Mouse (Mus musculus): ENCODE results near the gene Piga.

Piga gene

DNA sequence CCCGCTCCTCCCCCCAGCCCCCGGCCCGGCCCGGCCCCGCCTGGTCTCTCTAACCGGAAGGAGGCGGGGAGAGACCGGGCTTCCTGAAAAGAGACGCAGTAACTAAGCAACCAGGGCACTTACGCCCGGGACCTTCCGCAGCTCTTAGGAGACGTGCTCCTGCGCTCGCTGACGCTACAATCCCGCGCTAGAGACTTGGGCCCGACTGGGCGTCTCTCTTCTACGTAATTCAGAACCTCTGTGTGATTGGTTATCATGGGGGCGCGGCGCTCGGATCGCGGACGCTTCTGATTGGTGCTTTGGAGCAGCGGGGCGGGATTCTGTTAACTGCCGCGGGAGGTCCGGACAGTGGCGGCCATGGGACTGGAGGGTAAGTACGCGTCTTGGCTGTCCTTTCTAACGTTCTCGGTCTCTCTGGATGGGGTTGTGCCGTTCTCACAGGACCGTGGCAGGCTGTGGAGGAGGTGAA lies at the start of gene Piga:
Gene Piga (plus strand): TSS at position 317 of the 469 bp plus-strand sequence.
- peak; percentile 91 to 96 for DNase-seq

DNA sequence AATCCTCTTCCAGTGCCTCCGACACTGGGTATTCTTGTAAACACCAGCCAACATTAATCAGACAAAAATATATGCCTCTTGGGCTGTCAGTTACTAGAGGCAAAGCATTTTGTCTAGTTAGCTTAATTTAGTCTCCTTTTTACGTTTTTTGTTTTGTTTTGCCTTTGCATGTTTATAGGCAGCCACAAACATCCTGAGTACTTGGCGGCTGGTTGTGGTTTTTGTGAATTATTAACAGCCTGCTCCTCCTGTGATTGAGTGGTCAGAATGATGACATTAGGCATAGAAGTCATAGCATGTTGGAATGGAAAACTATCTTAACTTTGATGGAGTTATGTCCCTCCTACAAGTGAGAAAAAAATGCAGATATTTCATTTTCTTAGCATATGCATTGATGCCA lies 49.0 kb upstream of the Piga start:
- DNase-seq: peak; percentile 16 to 27

DNA sequence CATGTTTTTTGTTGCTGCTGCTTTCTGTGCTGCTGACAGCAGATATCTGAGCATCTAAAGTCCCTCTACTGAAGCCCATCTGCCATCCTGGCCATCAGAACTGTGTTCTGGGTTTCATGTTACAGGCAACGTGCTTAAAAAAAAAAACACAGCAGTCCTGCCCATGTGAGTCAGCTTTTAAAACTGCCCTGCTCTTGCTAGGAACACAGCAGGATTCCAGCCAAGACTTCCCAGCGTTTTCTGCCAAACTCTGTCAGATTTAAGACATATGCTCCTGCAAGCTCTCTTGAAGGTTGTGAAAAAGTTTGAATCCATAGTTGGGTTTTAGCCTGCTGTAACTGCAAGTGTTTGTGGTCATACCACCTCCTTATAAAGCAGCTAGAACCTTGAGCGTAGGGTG lies 46.5 kb upstream of the Piga start, which contains the start of gene Vegfd:
Gene Vegfd (plus strand): TSS at position 298 of the 400 bp plus-strand sequence.
- peak; percentile 30 to 42 for DNase-seq

DNA sequence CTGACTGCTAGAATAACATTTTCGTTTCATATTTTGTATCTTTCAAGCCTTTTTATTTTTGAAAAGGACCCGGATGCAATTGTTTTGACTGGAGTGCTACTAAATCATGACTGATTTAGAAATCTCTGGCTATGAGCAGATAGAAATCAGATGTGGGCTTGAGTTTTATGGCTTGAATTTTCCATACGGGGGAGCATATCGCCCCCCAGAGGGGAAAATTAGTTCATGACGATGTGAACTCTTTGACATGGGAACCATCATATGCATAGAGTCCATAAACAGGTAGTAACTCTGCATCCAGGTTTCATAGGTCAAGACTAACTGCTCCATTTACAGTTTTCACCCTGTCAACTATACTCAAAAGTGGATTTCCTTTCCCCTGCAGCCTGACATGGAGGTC lies 45.0 kb upstream of the Piga start:
- DNase-seq: peak in 1 of 2 experiments; percentile 19

DNA sequence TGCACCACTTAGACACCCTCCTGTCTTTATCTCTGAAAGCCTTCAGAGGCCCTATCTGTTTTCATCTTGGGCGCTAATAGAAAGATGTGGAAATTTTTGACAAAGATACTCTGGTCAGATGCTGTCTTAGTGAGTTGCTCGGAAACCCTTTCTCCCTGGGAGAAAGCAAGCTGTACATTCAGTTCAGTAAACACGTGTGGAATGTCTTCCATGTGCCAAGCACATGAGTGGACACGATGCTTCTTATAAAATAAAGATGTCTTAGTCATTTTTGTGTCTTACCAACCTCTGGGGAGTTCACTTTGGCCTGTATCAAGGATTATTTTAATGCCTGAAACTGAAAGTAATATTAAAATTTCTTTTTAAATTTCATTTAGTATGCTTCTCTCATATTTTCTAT lies 39.9 kb upstream of the Piga start:
- DNase-seq: no peak

DNA sequence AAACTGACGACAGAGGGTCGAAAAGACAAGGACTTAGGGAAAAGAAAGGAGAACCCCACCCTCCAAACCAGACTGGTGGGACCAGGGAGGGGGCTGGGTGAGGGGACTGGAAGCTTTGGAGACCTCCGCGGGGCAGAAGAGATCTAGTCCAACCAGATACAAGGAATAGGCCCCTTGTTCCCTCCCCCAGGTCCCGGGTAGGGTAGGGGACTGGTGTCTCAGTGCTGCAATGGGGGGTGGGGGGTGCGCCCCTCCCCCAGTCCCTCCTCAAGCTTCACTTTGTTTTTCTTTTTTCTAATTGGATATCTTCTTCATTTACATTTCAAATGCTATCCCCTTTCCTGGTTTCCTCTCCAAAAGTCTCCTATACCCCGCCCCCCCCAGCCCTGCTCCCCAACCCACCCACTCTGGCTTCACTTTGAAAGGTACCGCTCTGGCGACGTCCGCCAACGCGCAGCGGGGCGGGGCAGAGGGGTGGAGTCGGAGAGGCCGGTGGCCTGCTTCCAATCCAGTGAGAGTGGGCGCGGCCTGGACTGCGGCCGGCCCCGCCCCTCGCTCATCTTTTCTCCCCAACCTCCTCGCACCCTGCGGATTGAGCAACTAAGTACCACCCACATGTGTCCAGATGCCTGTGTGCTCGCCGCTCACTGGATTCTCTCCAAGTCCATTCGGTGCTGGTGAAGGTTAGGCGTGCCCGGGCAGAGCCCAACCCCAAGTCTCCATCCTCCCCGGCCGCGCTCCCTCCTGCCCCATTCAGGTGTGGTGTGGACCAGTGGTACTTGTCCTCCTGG lies 37.8 kb upstream of the Piga start:
- peak; percentile 83 to 87 for DNase-seq

DNA sequence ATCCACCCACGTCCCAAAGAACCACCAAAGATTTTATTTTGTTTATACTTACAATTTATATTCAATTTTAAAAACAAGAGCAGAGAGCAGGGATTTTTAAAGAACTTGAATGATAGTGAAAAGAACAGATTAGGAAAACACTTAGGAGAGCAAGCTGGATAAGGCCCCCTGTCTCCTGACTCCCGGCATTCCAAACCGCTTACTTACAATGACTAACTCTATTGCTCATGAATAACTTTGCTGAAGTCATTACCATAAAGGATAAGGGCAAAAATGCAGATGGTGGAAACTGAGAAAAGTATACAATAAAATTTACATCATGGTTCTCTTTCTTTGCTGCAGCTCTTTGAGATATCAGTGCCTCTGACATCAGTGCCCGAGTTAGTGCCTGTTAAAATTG lies 25.5 kb upstream of the Piga start:
- no peak for DNase-seq

DNA sequence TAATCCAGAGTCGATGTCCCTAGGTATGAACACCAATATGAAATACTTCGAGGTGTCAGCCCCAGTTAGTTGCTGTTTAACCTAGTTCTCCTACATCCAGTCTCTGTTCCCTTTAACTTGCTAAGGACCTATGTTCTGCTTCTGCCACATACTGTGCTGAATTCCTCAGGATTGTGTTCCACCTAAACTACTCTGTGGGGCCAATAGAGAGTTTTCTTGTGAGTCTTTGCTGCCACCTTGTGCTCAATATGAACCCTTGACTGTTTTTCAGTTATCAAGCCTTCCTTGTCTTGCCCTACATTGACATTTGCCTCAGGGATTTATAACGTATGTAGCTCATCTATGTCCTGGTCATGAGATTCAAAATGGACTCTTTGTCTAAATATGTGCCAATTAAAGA lies 21.1 kb upstream of the Piga start:
- DNase-seq: peak in 1 of 2 experiments; percentile 25

DNA sequence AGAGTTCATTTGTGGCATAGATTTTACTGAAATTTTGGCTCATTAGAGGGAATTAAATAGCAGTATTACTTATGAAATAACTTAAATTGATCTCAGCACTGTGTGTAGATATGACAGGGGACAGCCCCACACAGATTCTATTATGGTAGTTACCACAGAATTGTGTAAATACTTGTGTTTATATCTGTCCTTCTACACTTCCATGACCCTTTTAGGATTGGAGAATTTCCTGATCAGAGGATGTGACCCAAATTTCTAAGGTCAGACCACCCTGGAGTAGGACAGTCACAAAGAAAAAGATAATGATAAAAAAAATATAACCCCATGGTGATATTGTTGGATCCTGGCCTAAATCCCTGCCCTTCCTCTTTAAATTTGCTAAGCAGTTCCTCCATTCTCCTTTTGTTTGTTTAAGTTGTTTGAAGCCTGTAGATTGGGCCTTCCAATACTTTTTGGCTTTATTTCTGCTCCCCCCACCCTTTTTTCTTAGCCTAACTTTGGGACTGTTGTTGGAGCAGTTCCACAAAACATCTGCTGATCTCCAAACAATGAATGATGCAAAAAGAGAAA lies 14.4 kb upstream of the Piga start:
- no peak for DNase-seq

DNA sequence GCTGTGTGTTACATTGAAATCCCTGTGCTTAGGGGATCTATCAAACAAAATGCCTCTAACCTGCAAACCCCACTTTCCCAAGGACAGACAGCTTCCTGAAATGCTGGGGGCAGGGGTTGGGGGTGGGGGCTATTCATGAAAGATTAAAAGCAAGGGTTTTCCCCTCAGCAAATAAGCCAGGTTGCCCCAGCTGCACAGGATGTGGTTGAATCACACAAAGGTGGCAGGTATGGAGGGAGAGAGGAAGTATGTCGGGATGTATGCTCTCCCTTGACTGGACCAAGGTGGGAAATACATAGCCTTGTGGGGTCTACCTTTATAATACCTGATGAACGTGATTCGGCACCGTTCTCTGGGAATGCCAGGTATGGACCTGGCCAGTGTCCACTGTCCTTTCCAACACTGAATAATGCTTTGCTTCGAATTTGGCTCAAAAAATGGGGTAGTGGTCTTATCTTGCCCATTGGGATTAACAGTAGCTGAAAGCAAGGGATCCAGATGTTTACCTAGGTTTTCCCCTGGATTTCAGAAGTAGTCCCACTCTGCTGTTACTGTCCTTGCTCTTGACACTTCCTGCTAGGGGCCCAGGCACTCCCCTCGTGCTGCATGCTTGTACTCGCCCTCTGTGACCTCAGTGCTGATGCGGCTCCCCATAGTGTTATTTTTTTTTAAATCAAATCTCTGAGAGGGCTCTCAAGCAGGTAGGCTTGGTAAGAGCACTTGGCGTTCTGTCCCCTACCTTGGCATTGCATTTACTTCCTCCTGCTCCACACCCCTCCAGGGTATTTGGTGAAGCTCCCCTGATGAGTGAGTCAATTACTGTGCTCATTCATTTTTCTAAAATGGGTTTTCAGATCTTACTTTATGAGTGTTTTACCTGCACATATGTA lies 13.2 kb upstream of the Piga start:
- no peak for DNase-seq

DNA sequence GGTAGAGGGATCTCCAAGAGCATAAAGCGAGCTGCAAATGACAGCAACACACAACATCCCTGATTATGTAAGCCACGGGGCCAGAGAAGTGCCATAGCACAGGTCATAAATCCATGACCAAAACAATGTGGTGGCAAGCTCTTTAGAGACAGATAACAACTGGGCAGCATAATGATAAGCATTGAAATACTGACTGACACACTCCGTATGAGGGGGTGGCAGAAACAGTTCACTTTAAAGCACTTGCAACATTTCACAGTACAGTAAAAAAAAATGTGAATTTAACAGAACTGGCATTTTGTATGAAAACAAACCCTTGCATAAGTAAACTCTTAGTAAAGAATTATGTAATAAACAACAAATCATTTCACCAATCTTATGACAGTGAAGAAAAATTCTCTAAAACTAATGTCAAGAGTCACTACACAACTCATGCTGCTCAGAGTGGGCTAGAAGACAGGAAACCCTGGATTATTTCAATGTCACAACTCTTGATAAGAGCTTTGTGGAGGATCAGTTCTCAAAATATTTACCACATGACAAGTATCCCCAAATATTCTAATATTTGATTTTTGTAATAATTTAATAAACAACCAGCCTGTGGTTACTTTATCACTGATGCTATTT lies 11.2 kb upstream of the Piga start:
- no peak for DNase-seq

DNA sequence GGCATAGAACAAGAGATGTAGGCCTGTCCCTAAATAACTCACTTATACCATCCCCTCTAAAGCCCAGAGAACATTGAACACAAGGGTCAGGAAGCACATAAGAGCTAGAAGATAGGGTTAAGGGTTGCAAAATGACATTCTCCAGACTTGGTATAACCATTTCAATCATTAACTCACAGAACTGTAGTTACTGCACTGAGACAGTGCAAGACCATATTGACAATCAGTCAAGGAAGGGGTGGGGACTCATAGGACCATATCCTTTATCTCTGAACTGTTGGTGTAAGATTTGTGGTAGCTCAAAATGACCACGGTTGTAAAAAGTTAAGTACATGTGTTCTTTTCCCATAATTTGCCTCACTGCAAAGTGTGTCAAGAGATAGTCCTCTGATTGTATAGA lies 9.0 kb upstream of the Piga start:
- no peak for DNase-seq

DNA sequence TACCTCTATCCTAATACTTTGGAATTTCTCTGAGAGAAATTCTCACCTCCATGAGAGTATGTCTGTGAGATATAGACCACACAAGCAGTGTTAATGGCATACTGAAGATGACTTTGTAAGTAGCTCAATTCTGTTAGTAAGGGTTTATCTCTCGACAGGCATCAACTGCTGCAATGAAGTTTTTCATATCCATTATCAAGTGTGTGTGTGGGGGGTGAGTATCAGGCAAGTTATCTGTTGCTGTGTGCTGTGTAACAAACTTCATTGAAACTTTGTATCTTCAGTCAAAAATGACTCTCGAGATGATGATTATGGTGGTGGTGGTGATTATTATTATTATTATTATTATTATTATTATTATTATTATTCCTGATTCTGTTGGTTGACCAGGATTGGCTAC lies 2.8 kb upstream of the Piga start:
- DNase-seq: no peak

DNA sequence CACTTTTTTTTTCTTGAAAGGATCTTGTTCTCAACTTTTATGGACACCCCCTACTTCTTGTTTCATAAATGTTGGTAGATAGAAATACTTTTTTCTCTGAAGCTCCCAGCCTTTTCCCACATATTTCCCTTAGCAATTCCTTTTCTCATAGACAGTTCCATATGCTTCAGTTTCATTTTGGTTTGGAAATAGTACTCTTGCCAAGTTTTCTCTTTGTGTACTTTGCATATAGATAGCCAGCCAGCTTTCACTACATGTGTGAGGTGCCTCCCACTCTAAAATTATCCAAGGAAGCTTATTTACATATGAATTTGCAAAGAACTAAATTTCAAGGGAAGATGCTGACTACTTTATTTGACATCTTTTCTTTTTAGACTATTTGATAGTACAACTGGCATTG lies 1.6 kb upstream of the Piga start:
- DNase-seq: no peak

DNA sequence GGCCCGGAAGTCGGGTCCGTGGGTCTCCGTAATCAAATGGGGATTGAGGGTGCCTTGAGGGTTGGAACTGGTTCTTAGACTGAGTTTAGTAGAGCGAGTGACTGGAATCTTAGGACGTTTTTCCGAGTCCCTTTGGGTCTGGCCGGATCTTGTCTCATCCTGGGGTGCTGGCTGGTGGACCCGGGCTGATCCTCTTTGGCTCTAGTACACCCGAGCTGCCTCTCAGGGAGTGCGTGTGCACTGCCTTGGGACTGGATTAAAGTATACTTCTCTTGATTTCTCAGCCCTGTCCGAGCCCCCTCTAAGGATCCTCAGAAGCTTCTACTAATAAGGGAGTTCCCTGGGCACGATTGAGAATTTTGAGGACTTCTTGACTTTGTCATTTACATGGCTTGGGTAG lies 368 bp downstream of the Piga start:
- no peak for DNase-seq

DNA sequence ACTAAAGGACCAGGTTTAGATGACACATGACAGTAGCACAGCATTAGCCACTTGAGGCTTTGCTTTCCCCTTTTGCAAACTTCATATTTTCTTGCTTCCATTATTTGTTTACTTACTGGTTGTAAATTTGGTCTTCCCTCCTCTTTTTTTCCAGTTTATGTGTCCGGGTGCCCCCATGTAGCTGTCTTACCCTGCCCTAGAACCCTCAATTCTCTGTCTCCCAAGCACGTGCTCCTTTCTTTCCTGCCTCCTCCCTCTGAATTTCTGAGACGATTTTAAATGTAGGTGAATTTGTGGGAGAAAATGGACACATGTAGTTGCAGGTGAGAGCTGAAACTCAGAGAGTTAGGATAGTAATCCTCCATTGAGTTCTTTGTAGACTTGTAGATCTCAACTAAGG lies 931 bp downstream of the Piga start:
- DNase-seq: no peak

DNA sequence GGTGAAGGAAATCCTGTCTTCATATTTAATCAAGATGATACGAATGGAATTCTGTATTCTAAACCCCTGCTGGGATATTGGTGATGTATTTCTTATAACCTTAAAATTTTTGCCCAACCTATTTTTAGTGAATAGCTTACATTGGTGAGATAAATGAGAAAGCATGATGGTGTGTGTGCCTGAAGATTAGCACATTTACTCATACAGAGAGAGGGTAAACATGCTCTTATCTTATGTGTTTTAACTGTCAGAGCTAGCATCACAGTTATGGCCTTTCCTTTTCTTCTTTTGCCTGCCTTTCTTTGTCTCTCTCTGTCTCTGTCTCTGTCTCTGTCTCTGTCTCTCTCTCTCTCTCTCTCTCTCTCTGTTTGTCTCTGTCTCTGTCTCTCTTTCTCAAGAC lies 5.2 kb downstream of the Piga start:
- no peak for DNase-seq

DNA sequence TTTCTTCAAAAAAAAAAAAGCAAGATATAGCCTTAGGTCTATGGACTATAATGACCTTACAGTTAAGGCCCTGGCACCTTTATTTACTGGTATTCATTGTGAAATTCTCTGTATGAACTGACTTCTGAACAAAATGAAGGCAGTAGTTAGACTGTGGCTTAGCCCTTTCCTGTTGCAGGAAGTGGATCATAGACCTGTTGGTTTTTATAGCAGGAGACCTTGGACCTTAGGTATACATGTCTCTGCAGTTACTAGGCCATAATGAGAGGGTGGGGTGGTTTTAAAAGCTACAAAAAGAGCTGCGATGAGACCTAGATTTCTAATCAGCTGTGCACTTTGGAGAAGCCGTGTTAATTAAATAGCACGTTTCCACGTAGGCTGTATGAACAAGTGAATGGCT lies 7.7 kb downstream of the Piga start:
- DNase-seq: no peak

DNA sequence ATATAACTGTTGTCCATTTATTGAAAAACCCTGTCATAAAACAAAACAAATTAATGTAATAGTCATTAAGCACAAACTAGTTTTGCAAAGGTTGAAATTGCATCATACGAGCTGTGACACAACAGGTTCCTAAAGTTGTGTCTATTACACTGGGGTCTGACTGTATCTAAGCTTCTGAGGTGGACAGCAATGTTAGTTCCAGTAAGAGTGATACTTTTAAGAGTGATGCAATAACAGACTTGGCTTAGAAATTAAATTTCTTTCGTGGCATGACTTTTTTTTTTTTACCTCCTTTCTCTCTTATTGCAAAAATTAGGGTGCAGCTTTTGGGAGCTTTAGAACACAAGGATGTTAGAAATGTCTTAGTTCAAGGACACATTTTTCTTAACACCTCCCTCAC lies 8.6 kb downstream of the Piga start:
- no peak for DNase-seq

DNA sequence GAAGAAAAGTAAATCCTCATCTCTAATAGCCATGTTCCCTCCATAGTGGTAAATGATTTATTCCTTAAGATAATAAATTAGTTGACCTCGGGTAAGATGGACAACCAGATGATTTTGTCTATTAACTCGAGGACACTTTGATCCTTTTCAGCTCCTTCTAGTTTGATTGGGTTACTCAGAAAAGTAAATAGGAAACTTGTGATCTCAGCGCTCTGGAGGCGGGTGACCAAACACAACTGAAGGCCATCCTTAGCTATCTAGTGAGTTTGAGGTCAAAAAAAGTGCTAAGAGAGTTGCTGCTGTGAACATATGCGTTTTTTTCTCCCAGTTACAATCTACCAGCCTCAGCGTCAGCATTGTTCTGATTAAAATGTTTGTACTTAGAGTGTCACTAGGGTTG lies 11.0 kb downstream of the Piga start:
- peak; percentile 12 to 29 for DNase-seq

DNA sequence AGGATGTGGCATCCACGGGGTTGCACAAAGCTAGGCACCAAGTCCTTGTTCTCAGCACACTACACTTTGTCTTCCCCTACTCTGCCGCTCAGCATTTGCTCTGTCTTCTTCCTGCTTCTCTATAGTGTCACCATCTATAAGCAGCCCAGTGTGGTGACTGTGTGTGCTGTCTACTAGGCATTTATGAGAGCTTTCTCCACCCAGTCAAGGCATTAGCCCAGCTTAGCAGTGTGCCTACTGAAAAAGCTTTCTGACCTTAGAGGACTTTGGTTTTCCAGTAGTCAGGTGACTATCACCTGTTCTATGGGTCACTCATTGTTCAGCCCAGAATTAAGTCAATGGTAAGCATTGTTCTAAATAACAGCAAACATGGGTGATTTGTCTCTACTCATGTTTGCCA lies 11.5 kb downstream of the Piga start:
- DNase-seq: peak in 1 of 2 experiments; percentile 12

DNA sequence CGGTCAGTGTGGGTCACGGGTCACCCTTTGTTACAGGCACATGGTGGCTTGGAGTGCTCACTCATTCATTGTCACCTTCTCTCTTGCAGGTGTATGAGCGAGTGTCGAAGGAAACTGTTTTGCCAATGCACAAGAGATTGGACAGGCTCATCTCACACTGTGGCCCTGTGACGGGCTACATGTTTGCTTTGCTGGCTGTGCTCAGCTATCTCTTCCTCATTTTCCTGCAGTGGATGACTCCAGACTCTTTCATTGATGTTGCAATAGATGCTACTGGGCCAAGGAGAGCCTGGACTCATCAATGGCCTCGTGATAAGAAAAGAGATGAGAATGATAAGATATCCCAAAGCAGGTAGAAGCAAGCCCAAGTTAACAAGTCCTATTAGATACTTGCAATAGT lies 12.0 kb downstream of the Piga start:
- DNase-seq: no peak

DNA sequence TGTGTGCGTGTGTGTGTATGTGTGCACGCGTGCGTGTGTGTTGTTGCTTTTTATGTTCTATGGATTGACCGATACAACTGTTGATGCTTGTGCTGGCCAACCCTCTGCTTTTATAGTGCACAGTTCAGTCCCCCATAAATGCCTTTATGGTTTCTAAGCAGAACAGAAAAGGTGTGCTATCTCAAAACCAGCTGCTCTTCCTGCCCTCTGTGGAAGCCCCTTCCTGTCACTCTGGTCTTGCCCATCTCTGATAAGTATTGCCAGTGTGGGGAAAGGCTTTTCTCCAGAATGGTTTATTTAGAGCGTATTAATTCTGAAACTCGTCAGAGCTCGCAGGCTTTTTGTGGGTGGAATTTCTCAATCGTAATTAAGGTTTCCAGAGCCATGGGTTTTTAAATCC lies 13.1 kb downstream of the Piga start:
- DNase-seq: no peak

Data from kidney, postnatal 36 days (tissue).